Mouse (Mus musculus) lung, embryonic 15.5 days (tissue): ENCODE results near the gene Epdr1. TPM values are rescaled to one million over a fixed set of nuclear protein-coding genes. Genes with fewer than 3 reads are reported as not detected.
"Not testable (repeated sequence)": the region's sequence is repeated elsewhere in the genome, so short reads cannot be mapped to it uniquely, and the experiment has no call there.

Source experiments
- ATAC-seq: fragments of 200-750 bp; cut with Nextera tagmentation; 2 replicates; pipeline ENCODE4 v1.8.0; 2017; ENCODE audit warnings: moderate number of reproducible peaks, borderline replicate concordance; ENCODE audit not compliant: low FRiP score, low TSS enrichment; ENCODE audit errors: extremely low read depth
- H3K27ac ChIP-seq: fragments of 300-500 bp; sonication (generic); 2 replicates; pipeline ENCODE4 v1.5.1; 2015; ENCODE audit warnings: moderate library complexity, mild to moderate bottlenecking, inconsistent platforms
- H3K27me3 ChIP-seq: fragments of 300-500 bp; sonication (generic); 2 replicates; pipeline ENCODE4 v1.6.1; 2015; ENCODE audit warnings: inconsistent platforms
- H3K36me3 ChIP-seq: fragments of 300-500 bp; sonication (generic); 2 replicates; pipeline ENCODE4 v1.6.1; 2015; ENCODE audit warnings: inconsistent platforms
- H3K4me1 ChIP-seq: fragments of 300-500 bp; sonication (generic); 2 replicates; pipeline ENCODE4 v1.6.1; 2015; ENCODE audit warnings: inconsistent platforms
- H3K4me2 ChIP-seq: fragments of 300-500 bp; sonication (generic); 2 replicates; pipeline ENCODE4 v1.6.1; 2015; ENCODE audit warnings: inconsistent platforms, mild to moderate bottlenecking, moderate library complexity
- H3K4me3 ChIP-seq: fragments of 300-500 bp; sonication (generic); 2 replicates; pipeline ENCODE4 v1.5.1; 2015; ENCODE audit warnings: mild to moderate bottlenecking, inconsistent platforms
- H3K9ac ChIP-seq: fragments of 300-500 bp; sonication (generic); 2 replicates; pipeline ENCODE4 v1.6.1; 2015; ENCODE audit warnings: inconsistent platforms
- H3K9me3 ChIP-seq: fragments of 300-500 bp; sonication (generic); 2 replicates; pipeline ENCODE4 v1.6.1; 2016; ENCODE audit warnings: inconsistent platforms
- WGBS: fragments of 180-500 bp; shearing (Covaris S2); methylation state at CpG from one replicate; pipeline ENCODE4 v1.1.7; 2015; 5-methylcytosine and 5-hydroxymethylcytosine counted together
- polyA plus RNA-seq: library from polyadenylated mRNA; unstranded; fragments of >200 nt; fragmentation: Nextera tagmentation; extraction: Ambion mirVana; gene quantifications from 2 replicates; pipeline ENCODE4 v1.2.1, GENCODE M21; 2015

Epdr1 gene
- polyA plus RNA-seq, 1 experiment from 2014 or later, result 24.5 TPM

DNA sequence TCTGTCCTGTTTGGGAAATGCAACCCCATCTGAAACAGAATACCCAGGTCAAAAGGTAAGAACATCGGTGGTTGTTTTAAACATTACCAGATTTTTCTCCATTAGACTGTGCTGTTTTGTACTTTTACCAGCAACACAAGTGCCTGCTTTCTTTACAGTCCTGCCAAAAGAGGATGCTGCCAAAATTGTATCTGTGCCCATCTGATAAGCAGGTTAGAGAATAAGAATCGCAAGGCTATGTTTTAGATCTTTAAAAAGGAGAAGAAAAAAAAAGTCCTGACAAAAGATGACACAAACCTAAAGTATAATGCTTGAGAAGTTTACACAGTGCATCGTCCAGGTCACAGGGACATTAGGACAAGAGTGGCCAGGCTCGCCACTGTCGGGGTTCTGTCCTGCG is 20.5 kb downstream of the Epdr1 start:
- no peak overlapping the region for H3K4me3 ChIP-seq
- 65% methylated on average over 6 of the region's 6 CpGs for WGBS

GRCm38 (mm10) chr13:19595141-19595540 is 24.6 kb downstream of the Epdr1 start:
- Histone ChIP-seq H3K4me1 (no peaks in the 10 kb centered on the region), H3K4me3 (no peak overlapping the region), H3K27ac (no peak overlapping the region), H3K36me3 (no peaks in the 10 kb centered on the region), H3K4me2 (no peak overlapping the region), H3K9me3 (no peaks in the 10 kb centered on the region), H3K27me3 (no peaks in the 10 kb centered on the region), H3K9ac (no peak overlapping the region)
- ATAC-seq, result no peak
- WGBS, result 93% methylated on average over 1 of the region's 1 CpGs

More for the DNA sequence above, 20.5 kb downstream of the Epdr1 start:
- Histone ChIP-seq H3K9ac (no peak overlapping the region), H3K27me3 (no peaks in the 10 kb centered on the region), H3K4me2 (no peak overlapping the region), H3K36me3 (no peaks in the 10 kb centered on the region), H3K4me1 (no peaks in the 10 kb centered on the region), H3K9me3 (no peaks in the 10 kb centered on the region), H3K27ac (no peak overlapping the region)
- no peak for ATAC-seq

DNA sequence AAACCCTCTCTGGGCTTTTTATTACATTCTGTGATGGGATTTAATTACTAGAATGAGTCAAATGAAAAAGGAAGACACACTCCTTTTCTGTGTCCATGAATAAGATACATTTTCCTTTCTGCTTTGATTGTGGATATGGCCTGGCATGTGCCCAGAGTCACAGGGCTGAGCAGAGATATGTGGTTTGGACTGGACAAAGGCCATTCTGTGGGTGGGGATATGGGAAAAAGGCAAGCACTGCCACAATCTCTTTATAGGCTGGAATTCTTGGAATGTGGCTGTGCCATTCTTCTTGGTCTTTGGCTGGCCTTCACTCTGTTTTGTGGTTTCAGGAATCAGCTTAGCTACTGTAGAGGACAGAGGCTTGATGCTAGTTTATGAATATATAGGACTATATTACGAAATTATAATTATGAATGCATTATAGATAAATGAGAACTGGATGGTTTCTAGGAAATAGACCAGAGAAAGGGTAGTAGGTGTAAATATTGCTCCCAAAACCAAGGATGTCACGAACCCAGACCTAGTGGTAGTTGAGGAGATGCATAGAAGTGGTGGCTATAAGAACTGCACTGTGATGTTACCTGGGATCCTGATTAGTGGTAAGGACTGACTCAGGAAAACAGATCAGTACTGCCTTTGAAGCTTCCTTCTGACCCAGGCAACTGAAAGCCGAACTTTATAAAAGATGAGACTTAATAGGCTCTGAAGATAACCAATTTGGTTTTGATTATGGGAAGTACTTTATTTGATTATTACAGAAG is 28.5 kb downstream of the Epdr1 start:
- Histone ChIP-seq H3K9ac (no peak overlapping the region), H3K27me3 (no peaks in the 10 kb centered on the region), H3K4me3 (no peak overlapping the region), H3K4me1 (no peaks in the 10 kb centered on the region), H3K36me3 (no peaks in the 10 kb centered on the region), H3K4me2 (no peak overlapping the region), H3K27ac (no peak overlapping the region), H3K9me3 (no peaks in the 10 kb centered on the region)
- WGBS, result 82% methylated on average over 3 of the region's 3 CpGs
- ATAC-seq, result no peak

DNA sequence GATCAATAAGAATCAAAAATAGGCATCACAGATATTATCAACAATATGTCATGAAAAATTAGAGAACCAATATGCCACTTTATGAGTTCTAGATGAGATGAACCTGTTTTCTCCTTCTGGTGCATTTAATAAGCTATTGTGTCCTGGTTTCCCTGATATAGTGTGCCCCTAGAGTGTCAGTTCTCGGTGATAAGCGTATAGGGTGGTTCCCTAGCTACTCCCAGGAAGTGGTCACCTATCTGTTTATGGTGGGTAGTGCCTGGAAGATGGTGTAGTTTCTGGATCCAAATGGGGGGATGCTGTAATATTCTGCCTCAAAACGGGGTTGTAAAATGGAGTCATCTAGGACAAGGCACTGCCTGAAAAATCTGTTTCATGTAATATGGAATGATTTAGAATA is 43.8 kb downstream of the Epdr1 start:
- Histone ChIP-seq H3K9me3 (no peaks in the 10 kb centered on the region), H3K4me2 (no peak overlapping the region), H3K9ac (no peak overlapping the region), H3K4me3 (no peak overlapping the region), H3K36me3 (no peaks in the 10 kb centered on the region), H3K27ac (no peak overlapping the region), H3K27me3 (no peaks in the 10 kb centered on the region), H3K4me1 (no peaks in the 10 kb centered on the region)
- WGBS, result 77% methylated on average over 3 of the region's 3 CpGs
- ATAC-seq, result no peak

DNA sequence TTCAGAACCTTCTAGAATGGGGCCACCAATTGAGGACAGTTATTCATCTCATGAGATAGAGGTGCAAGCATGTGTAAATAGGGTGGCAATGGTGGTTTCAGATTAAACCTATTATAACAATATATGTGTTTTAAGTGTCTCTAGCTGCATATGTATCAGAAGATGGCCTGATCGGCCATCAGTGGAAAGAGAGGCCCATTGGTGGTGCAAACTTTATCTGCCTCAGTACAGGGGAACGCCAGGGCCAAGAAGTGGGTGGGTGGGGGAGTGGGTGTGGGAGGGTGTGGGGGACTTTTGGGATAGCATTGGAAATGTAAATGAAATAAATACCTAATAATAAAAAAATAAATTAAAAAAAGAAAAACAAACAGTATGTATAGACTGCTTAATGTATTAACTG is 45.0 kb downstream of the Epdr1 start:
- not testable (repeated sequence) for H3K27me3 ChIP-seq, H3K36me3 ChIP-seq, H3K4me3 ChIP-seq, H3K4me2 ChIP-seq, ATAC-seq, H3K27ac ChIP-seq, H3K9ac ChIP-seq, H3K9me3 ChIP-seq, H3K4me1 ChIP-seq
- 88% methylated on average over 2 of the region's 2 CpGs for WGBS

DNA sequence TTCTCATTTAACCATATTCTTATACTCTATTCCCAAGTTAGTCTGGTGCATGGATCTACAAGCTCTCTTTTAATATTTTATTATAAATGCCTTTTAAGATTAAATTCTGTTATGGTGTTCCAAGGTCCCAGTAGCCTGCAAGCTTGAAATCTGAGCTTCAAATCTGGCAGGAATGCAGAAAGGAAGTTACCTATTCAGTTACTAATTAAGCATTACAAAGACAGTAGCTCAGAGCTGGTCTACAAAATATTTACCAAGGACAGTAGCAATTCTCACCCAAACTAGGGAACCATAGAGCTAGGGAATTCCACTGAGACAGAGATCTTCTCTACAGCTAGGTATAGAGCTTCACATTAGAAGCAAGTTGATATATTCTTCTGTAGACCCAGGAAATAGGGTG is 49.6 kb downstream of the Epdr1 start:
- H3K4me3 ChIP-seq, H3K9me3 ChIP-seq, H3K4me1 ChIP-seq, H3K36me3 ChIP-seq, H3K4me2 ChIP-seq, ATAC-seq, H3K9ac ChIP-seq, H3K27ac ChIP-seq, H3K27me3 ChIP-seq: not testable (repeated sequence)

DNA sequence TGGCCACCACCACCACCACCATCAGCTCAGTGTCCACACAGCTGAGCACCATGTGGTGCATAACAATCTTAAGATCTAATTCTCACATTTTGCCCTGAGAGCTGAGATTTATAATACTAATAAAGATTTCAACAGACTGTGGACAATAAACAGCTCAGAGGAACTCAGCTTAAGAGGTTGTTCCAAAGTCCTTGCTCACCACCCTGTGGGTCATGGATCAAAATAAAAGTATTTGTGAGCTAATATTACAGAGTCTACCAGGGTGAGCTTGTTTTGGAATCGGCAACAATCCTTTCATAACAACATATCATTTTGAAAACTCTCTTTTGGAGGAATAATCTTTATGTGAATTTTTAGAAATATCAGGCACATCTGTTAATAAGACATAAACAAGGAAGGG is 57.2 kb downstream of the Epdr1 start:
- ATAC-seq, result no peak
- H3K9ac ChIP-seq, result no peak overlapping the region
- no peak overlapping the region for H3K4me3 ChIP-seq
- H3K36me3 ChIP-seq, result no peaks in the 10 kb centered on the region
- H3K9me3 ChIP-seq, result no peaks in the 10 kb centered on the region
- H3K4me1 ChIP-seq, result no peaks in the 10 kb centered on the region
- no peak overlapping the region for H3K27ac ChIP-seq
- WGBS, result 86% methylated on average over 1 of the region's 1 CpGs
- H3K27me3 ChIP-seq, result no peaks in the 10 kb centered on the region
- H3K4me2 ChIP-seq, result no peak overlapping the region

DNA sequence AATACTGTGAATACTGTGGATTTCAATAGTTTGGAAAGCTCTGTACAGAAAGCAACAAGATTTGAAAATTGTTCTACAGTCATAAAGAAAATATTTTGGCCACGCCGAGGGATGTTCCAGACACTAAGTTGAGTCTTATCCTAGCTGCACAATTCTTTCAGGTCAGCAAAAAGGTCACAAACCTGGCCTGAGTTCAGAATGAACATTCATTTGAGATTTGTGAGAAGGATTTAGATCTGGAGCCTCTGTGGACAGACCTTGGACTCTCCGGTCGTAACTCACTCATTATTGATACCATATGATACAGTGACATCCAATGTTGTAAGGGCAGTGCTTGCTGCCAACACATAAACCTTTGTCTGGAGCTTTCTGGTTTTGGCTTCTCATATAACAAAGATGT is 64.3 kb downstream of the Epdr1 start:
- H3K4me3 ChIP-seq, result no peak overlapping the region
- no peaks in the 10 kb centered on the region for H3K36me3 ChIP-seq
- ATAC-seq, result no peak
- no peaks in the 10 kb centered on the region for H3K27me3 ChIP-seq
- 85% methylated on average over 4 of the region's 4 CpGs for WGBS
- no peak overlapping the region for H3K9ac ChIP-seq
- H3K4me1 ChIP-seq, result no peaks in the 10 kb centered on the region
- no peaks in the 10 kb centered on the region for H3K9me3 ChIP-seq
- H3K27ac ChIP-seq, result no peak overlapping the region
- no peak overlapping the region for H3K4me2 ChIP-seq

Other genes starting within 250 kb of the Epdr1 start
- gene Stard3nl, start 224.1 kb downstream of the Epdr1 start, polyA plus RNA-seq, result 94.0 and 98.0 TPM in 2 replicates
- 0.62 and 0.67 TPM in 2 replicates for gene Sfrp4, start 3.2 kb upstream of the Epdr1 start, polyA plus RNA-seq
- gene Nme8, start 77.9 kb upstream of the Epdr1 start, polyA plus RNA-seq, result not detected in 2 replicates
- gene Gpr141, start 204.3 kb upstream of the Epdr1 start, polyA plus RNA-seq, result 0.72 and 0.98 TPM in 2 replicates